Mouse (Mus musculus): ENCODE measurements around the gene Cstad. TPM values are rescaled to one million over a fixed set of nuclear protein-coding genes. Genes with fewer than 3 reads are reported as not detected.
A peak's percentile ranks its signal among the peaks of the same experiment; 100 is the strongest.

Gene Cstad
- polyA plus RNA-seq, 1 experiment from 2014 or later, result 0.57 TPM

GRCm38 (mm10) chr2:30600291-30600690 lies 5.5 kb downstream of the Cstad start:
- Histone ChIP-seq H3K27ac (no peak overlapping the region), H3K4me2 (replicated peaks) (peak overlapping the region; percentile 35; the same call in 1 of the 2 replicates), H3K9ac (no peak overlapping the region), H3K4me3 (no peak overlapping the region), H3K27me3 (replicated peaks) (no peaks in the 10 kb centered on the region), H3K4me1 (peaks cover 43% of the 10 kb centered on the region), H3K9me3 (no peaks in the 10 kb centered on the region), H3K36me3 (no peaks in the 10 kb centered on the region)
- no peak for ATAC-seq (ENCODE audit: low FRiP score, low read depth)
- WGBS, result 16% methylated on average over 9 of the region's 9 CpGs

DNA sequence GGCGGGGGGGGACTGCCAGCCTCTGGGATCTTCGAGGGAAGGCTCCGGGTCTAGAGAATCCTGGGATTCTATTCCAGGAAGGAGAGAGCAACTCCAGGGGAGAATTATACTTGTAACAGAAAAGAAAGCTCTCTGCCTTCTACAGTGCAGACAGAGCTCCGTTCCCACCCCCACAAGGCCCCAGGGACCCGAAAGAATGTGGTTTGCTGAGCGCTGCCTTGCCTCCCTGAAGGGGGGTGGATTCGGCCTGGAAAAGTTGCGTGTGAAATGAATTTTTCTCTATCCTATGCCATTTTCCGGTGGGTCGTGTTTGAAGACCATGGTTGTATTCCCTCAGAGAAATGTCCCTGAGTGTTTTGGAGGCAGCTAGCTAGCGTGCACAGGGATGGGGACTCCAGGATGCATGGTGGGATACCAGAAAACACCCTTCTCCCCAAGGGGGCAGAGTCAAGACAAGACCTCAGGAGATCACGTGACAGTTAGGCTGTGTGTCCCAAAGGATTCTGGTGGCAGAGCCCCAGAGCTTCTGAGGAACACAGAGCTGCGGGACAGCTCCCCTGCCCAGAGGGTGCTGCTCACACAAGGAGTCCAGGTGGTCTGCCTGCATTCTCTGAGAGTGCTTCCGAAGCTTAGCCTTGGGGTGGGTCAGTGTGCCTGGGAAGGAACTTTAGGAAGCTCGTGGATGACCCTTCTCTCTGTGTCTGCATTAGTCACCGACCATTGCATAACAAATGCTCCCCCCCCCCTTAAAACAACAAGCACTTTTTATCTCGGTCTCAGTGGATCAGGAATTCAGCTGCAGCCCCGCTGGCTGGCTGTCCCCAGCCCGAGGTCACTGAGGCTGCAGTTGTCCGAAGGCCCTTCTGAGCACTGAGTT lies 6.4 kb downstream of the Cstad start:
- Histone ChIP-seq H3K9me3 (no peaks in the 10 kb centered on the region), H3K9ac (no peak overlapping the region), H3K4me2 (replicated peaks) (peak overlapping the region; percentile 35), H3K4me1 (peaks cover 47% of the 10 kb centered on the region), H3K27ac (no peak overlapping the region), H3K36me3 (no peaks in the 10 kb centered on the region), H3K4me3 (no peak overlapping the region), H3K27me3 (replicated peaks) (no peaks in the 10 kb centered on the region)
- 17% methylated on average over 19 of the region's 20 CpGs for WGBS
- ATAC-seq (ENCODE audit: low FRiP score, low read depth), result no peak

GRCm38 (mm10) chr2:30602451-30602850 lies 7.6 kb downstream of the Cstad start:
- Histone ChIP-seq H3K4me3 (no peak overlapping the region), H3K36me3 (no peaks in the 10 kb centered on the region), H3K9me3 (no peaks in the 10 kb centered on the region), H3K4me2 (replicated peaks) (no peak overlapping the region), H3K27ac (no peak overlapping the region), H3K9ac (no peak overlapping the region), H3K27me3 (replicated peaks) (no peaks in the 10 kb centered on the region), H3K4me1 (peaks cover 60% of the 10 kb centered on the region)
- no peak for ATAC-seq (ENCODE audit: low FRiP score, low read depth)

GRCm38 (mm10) chr2:30603731-30604130 lies 8.9 kb downstream of the Cstad start:
- no peak overlapping the region for H3K4me3 ChIP-seq
- no peaks in the 10 kb centered on the region for H3K9me3 ChIP-seq
- no peak overlapping the region for H3K27ac ChIP-seq
- H3K4me2 ChIP-seq (replicated peaks), result no peak overlapping the region
- H3K4me1 ChIP-seq, result peaks cover 72% of the 10 kb centered on the region
- ATAC-seq (ENCODE audit: low FRiP score, low read depth), result no peak
- no peak overlapping the region; the same call in 1 of the 2 replicates for H3K9ac ChIP-seq
- no peaks in the 10 kb centered on the region for H3K36me3 ChIP-seq
- H3K27me3 ChIP-seq (replicated peaks), result no peaks in the 10 kb centered on the region
- 69% methylated on average over 5 of the region's 5 CpGs for WGBS

DNA sequence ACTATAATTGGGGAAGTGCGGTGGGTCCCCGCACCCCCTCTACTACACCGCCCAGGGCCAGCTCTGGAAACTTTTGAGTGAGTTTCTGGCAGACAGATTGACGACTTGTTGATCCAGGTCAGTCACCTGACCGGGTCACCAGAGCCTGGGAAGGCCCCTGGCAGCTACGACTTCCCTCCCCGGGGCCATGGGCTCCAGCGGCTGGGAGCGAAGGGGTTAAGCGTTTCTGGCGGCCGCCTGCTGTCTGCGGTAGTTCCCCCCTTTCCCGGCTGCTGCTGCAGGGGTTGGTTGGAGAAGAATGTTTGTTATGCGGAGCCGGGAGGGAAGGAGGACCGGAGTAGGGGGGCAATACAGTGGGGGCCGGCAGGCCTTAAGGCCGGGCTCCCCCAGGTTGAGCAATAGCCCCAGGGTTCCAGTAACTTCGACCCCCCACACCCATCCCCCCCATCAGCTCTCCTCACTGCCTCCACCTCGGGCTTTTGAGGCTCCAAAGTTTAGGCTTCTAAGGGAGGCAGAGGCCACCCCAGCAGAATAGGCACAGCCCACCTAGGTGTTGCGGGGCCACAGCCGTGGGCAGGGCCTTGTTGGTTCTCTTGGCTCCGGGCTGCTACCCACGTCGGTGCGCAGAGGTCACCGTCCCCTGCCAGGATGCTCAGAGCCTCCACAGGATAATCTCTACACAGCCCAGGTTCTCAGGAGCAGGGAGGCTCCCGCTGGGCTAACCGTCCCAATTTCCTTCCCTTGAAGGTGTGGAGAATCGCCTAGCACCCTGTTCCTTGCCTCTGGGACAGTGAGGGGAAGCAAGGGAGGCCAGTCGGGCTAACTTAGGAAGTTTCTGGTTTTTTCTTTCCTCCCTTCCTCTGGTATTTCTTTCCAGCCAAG lies 10.3 kb downstream of the Cstad start:
- Histone ChIP-seq H3K4me1 (peaks cover 74% of the 10 kb centered on the region), H3K9ac (peak overlapping the region; percentile 30), H3K4me3 (no peak overlapping the region), H3K9me3 (no peaks in the 10 kb centered on the region), H3K36me3 (no peaks in the 10 kb centered on the region), H3K27me3 (replicated peaks) (no peaks in the 10 kb centered on the region), H3K4me2 (replicated peaks) (peak overlapping the region; percentile 53), H3K27ac (0 out of 2 replicates have a peak overlapping the region, but pooled peaks have one; percentile 12)
- ATAC-seq (ENCODE audit: low FRiP score, low read depth), result no peak
- 3% methylated on average over 32 of the region's 32 CpGs for WGBS

- no peak overlapping the region for H3K4me3 ChIP-seq
- no peak overlapping the region for H3K9ac ChIP-seq
- no peak for ATAC-seq (ENCODE audit: low FRiP score, low read depth)
- H3K36me3 ChIP-seq, result no peaks in the 10 kb centered on the region
- H3K4me2 ChIP-seq (replicated peaks), result no peak overlapping the region; the same call in 1 of the 2 replicates
- H3K27ac ChIP-seq, result no peak overlapping the region
- no peaks in the 10 kb centered on the region for H3K27me3 ChIP-seq (replicated peaks)
- no peaks in the 10 kb centered on the region for H3K9me3 ChIP-seq
- WGBS, result 22% methylated on average over 5 of the region's 6 CpGs
- H3K4me1 ChIP-seq, result peaks cover 68% of the 10 kb centered on the region
These were observed 10.9 kb downstream of the Cstad start for GRCm38 (mm10) chr2:30605762-30606051.

GRCm38 (mm10) chr2:30606621-30607052 lies 11.8 kb downstream of the Cstad start:
- peaks cover 59% of the 10 kb centered on the region for H3K4me1 ChIP-seq

GRCm38 (mm10) chr2:30607941-30608340 lies 13.1 kb downstream of the Cstad start:
- no peak overlapping the region for H3K4me2 ChIP-seq (replicated peaks)
- H3K4me3 ChIP-seq, result no peak overlapping the region
- WGBS, result 74% methylated on average over 8 of the region's 8 CpGs
- no peaks in the 10 kb centered on the region for H3K9me3 ChIP-seq
- H3K27me3 ChIP-seq (replicated peaks), result no peaks in the 10 kb centered on the region
- H3K27ac ChIP-seq, result no peak overlapping the region
- ATAC-seq (ENCODE audit: low FRiP score, low read depth), result no peak
- H3K4me1 ChIP-seq, result peaks cover 55% of the 10 kb centered on the region
- no peaks in the 10 kb centered on the region for H3K36me3 ChIP-seq
- no peak overlapping the region for H3K9ac ChIP-seq

More at GRCm38 (mm10) chr2:30606621-30607052, 11.8 kb downstream of the Cstad start:
- H3K9me3 ChIP-seq, result no peaks in the 10 kb centered on the region
- H3K4me2 ChIP-seq (replicated peaks), result peak overlapping the region; percentile 49
- no peaks in the 10 kb centered on the region for H3K27me3 ChIP-seq (replicated peaks)
- no peak overlapping the region for H3K4me3 ChIP-seq
- 5% methylated on average over 23 of the region's 23 CpGs for WGBS
- H3K36me3 ChIP-seq, result no peaks in the 10 kb centered on the region
- H3K9ac ChIP-seq, result peak overlapping the region; percentile 46
- ATAC-seq (ENCODE audit: low FRiP score, low read depth), result peak; percentile 55
- H3K27ac ChIP-seq, result peak overlapping the region; percentile 80

DNA sequence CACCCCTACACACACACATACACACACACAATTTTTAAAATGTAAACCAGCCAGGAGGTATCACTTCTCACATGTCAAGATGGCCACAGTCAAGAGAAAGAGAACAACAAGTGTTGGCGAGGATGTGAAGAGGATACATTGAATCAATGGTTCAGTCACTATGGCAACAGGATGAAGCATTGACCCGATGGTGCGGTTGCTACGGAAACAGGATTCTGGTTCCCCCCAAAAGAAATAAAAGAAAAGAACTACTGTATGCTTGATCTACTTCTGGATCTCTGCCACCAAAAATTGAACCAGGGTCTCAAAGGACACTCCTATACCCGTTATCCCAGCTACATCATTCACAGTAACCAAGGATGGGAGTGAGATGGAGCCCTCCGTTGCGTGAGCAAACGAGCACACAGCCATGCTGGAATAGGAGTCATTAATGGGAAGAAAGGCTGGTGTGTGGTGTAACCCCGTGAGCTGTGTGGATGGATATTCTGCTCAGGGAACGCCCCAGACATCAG lies 13.9 kb downstream of the Cstad start:
- no peak for ATAC-seq (ENCODE audit: low FRiP score, low read depth)
- Histone ChIP-seq H3K36me3 (no peaks in the 10 kb centered on the region), H3K27me3 (replicated peaks) (no peaks in the 10 kb centered on the region), H3K4me3 (no peak overlapping the region), H3K4me1 (peaks cover 55% of the 10 kb centered on the region), H3K9me3 (no peaks in the 10 kb centered on the region), H3K9ac (no peak overlapping the region), H3K4me2 (replicated peaks) (no peak overlapping the region), H3K27ac (no peak overlapping the region)
- 54% methylated on average over 10 of the region's 10 CpGs for WGBS

GRCm38 (mm10) chr2:30613574-30613973 lies 18.7 kb downstream of the Cstad start:
- Histone ChIP-seq H3K9ac (peak overlapping the region; percentile 44; the same call in 1 of the 2 replicates), H3K4me3 (no peak overlapping the region), H3K36me3 (no peaks in the 10 kb centered on the region), H3K27ac (peak overlapping the region; percentile 66; the same call in 1 of the 2 replicates), H3K4me1 (peaks cover 20% of the 10 kb centered on the region), H3K4me2 (replicated peaks) (peak overlapping the region; percentile 52), H3K27me3 (replicated peaks) (no peaks in the 10 kb centered on the region), H3K9me3 (no peaks in the 10 kb centered on the region)
- WGBS, result under 1% methylated on average over 18 of the region's 18 CpGs
- peak; percentile 55; the same call in 1 of the 2 replicates for ATAC-seq (ENCODE audit: low FRiP score, low read depth)

DNA sequence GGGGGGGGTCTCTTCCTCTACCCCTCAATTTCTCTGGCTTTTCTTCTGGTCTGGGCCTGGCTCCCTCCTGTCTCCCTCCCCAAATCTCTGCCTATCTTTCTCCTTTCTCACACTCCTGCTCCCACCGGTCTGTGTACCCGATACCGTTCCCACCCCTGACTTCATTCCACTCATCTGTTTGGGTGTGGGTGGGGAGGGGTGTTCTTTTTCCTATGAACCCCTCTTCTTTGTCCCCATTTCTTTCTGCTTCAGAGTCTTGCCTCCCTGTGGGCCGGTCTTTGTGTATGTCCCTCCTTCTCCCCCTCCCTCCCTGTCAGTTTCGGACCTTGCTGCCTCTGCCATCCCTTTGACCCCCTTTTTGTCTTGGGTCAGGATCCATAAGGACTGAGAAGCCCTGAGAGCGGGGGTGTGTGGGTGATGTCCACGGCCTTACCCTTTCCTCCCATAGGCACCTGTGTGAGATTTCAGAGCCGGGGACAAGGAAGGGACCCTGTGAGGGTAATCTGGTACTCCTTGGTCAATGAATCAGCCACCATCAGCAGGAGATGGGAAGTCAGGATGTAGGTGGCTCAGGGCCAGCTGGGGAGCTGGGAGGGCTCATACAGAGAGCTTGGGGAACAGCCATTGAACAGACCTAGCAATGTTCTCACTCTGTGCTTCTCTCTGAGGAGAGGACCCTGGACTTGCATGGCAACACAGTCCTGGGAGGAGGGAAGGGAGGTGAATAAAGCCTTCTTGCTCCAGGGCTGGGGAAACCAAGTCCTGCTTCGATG lies 19.5 kb downstream of the Cstad start:
- peak; percentile 45; the same call in 1 of the 2 replicates for ATAC-seq (ENCODE audit: low FRiP score, low read depth)
- Histone ChIP-seq H3K36me3 (no peaks in the 10 kb centered on the region), H3K9me3 (no peaks in the 10 kb centered on the region), H3K27ac (peak overlapping the region; percentile 66), H3K4me1 (peaks cover 17% of the 10 kb centered on the region), H3K27me3 (replicated peaks) (no peaks in the 10 kb centered on the region), H3K9ac (peak overlapping the region; percentile 44; the same call in 1 of the 2 replicates), H3K4me2 (replicated peaks) (peak overlapping the region; percentile 52), H3K4me3 (no peak overlapping the region)
- 42% methylated on average over 9 of the region's 9 CpGs for WGBS
